In the genomic region with DNA sequence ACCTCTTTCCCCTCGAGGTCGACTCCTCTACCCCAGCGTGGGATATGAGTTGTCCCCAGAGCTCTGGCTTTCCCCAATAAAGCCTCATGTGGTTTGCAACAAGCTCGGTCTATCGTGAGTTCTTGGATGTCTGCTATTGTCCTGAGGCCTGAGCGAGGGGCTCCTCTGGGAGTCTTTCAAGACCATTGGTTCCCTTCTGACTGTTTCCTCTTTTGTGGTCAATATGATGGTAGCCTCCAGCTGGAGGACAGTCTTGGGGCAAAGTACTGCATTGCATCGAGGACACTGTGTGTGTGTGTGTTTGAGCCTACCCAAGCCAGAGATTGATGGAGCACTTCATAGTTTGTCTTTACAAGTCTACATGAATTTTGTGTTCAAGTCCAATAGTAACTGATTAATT, we compare ENCODE assay signal across 14 mouse cellular contexts.
"Had no signal": no experiment of that assay in that cellular context is flagged by ENCODE, and none has a peak within 500 bp of the region (broad histone marks: within the 10 kb centered on the region; RNA-seq: fewer than 3 reads in every experiment).

No protein-coding gene starts in this region.

- H3K4me3 ChIP-seq: kidney, embryonic 15.5 days; limb, embryonic 12.5 days; limb, embryonic 15.5 days; midbrain, embryonic 13.5 days had no signal

- ATAC-seq: intestine, postnatal 0 days; liver, postnatal 0 days; lung, postnatal 0 days; midbrain, embryonic 13.5 days had no signal

- H3K27ac ChIP-seq: kidney, embryonic 15.5 days; limb, embryonic 12.5 days; limb, embryonic 15.5 days; liver, embryonic 14.5 days; midbrain, embryonic 13.5 days; stomach, postnatal 0 days had no signal

- H3K27me3 ChIP-seq: kidney, embryonic 15.5 days; limb, embryonic 12.5 days; limb, embryonic 15.5 days; midbrain, embryonic 13.5 days had no signal

- H3K4me1 ChIP-seq: kidney, embryonic 15.5 days; limb, embryonic 12.5 days; limb, embryonic 15.5 days; midbrain, embryonic 13.5 days had no signal

- H3K36me3 ChIP-seq: kidney, embryonic 15.5 days; limb, embryonic 12.5 days; limb, embryonic 15.5 days; midbrain, embryonic 13.5 days had no signal

- DNase-seq: kidney, adult 2 months; kidney, postnatal 14 days; kidney, postnatal 4 days; left cerebral cortex, postnatal 4 days; liver, postnatal 0 days; lung, embryonic 14.5 days had no signal
